Mouse (Mus musculus): ENCODE data around the gene Gabrr2. TPM values are rescaled to one million over a fixed set of nuclear protein-coding genes. Genes with fewer than 3 reads are reported as not detected.
"Not testable (repeated sequence)": the region's sequence is repeated elsewhere in the genome, so short reads cannot be mapped to it uniquely, and the experiment has no call there.

Gene Gabrr2
- polyA plus RNA-seq, 1 experiment from 2014 or later: 0.17 TPM

- not testable (repeated sequence) for H3K9ac ChIP-seq (ENCODE audit: low read length); H3K4me2 ChIP-seq (ENCODE audit: low read depth, low read length); H3K4me3 ChIP-seq (ENCODE audit: low read length); H3K36me3 ChIP-seq (ENCODE audit: control insufficient read depth, insufficient read depth); H3K9me3 ChIP-seq (replicated peaks; ENCODE audit: control insufficient read depth, low read length); H3K27me3 ChIP-seq (ENCODE audit: control insufficient read depth, insufficient read depth, low read length); H3K4me1 ChIP-seq (ENCODE audit: control insufficient read depth, insufficient read depth, low read length); ATAC-seq (replicated peaks; ENCODE audit: extremely low read depth, insufficient read depth, low FRiP score); H3K27ac ChIP-seq (ENCODE audit: low read length)
- WGBS: 2% methylated on average over 3 of the region's 3 CpGs
Measured at GRCm38 (mm10) chr4:33119118-33119517, 56.3 kb downstream of the Gabrr2 start.

DNA sequence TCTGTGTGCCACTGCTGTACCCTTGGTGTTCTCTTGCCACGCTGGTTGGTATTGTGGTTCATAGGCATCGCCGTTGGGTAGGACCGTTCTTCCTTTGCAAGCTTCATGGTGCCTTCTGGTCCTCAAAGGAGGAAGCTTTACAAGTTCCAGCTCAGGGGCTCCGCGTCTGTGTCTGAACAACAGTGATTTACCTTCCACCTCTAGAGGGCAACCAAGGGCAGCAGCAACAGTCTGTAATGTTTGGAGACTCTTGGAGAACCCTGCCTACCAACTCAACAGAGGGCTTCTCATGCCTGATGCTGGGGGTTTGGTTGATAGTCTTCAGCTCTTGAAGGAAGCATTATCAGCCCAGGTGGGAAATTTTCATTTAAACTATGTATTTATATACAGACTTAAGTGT, 61.7 kb downstream of the Gabrr2 start:
- Histone ChIP-seq H3K27me3 (ENCODE audit: control insufficient read depth, insufficient read depth, low read length) (no peaks in the 10 kb centered on the region), H3K4me2 (ENCODE audit: low read depth, low read length) (no peak overlapping the region), H3K9me3 (replicated peaks; ENCODE audit: control insufficient read depth, low read length) (no peaks in the 10 kb centered on the region), H3K36me3 (ENCODE audit: control insufficient read depth, insufficient read depth) (no peaks in the 10 kb centered on the region), H3K4me1 (ENCODE audit: control insufficient read depth, insufficient read depth, low read length) (peaks cover 3% of the 10 kb centered on the region; the same call in 1 of the 2 replicates), H3K9ac (ENCODE audit: low read length) (no peak overlapping the region), H3K27ac (ENCODE audit: low read length) (no peak overlapping the region), H3K4me3 (ENCODE audit: low read length) (no peak overlapping the region)
- no peak; the same call in 1 of the 2 replicates for ATAC-seq (replicated peaks; ENCODE audit: extremely low read depth, insufficient read depth, low FRiP score)
- 72% methylated on average over 6 of the region's 6 CpGs for WGBS

GRCm38 (mm10) chr4:33125409-33126084, 62.7 kb downstream of the Gabrr2 start:
- H3K4me2 ChIP-seq (ENCODE audit: low read depth, low read length): peak overlapping the region; percentile 20; the same call in 1 of the 2 replicates
- H3K4me1 ChIP-seq (ENCODE audit: control insufficient read depth, insufficient read depth, low read length): peaks cover 3% of the 10 kb centered on the region; the same call in 1 of the 2 replicates
- no peaks in the 10 kb centered on the region for H3K36me3 ChIP-seq (ENCODE audit: control insufficient read depth, insufficient read depth)
- no peak overlapping the region for H3K9ac ChIP-seq (ENCODE audit: low read length)
- no peak; the same call in 1 of the 2 replicates for ATAC-seq (replicated peaks; ENCODE audit: extremely low read depth, insufficient read depth, low FRiP score)
- no peaks in the 10 kb centered on the region for H3K27me3 ChIP-seq (ENCODE audit: control insufficient read depth, insufficient read depth, low read length)
- no peaks in the 10 kb centered on the region for H3K9me3 ChIP-seq (replicated peaks; ENCODE audit: control insufficient read depth, low read length)
- H3K27ac ChIP-seq (ENCODE audit: low read length): no peak overlapping the region
- no peak overlapping the region for H3K4me3 ChIP-seq (ENCODE audit: low read length)
- WGBS: 30% methylated on average over 10 of the region's 10 CpGs

GRCm38 (mm10) chr4:33132221-33132620, 69.4 kb downstream of the Gabrr2 start, which contains the start of gene Gabrr1:
Gene Gabrr1, plus strand, starts transcription at chr4:33132521.
- Histone ChIP-seq H3K4me1 (ENCODE audit: control insufficient read depth, insufficient read depth, low read length) (no peaks in the 10 kb centered on the region), H3K4me2 (ENCODE audit: low read depth, low read length) (no peak within 1 kb of the TSS), H3K36me3 (ENCODE audit: control insufficient read depth, insufficient read depth) (no peaks in the 10 kb centered on the region), H3K27me3 (ENCODE audit: control insufficient read depth, insufficient read depth, low read length) (no peaks in the 10 kb centered on the region), H3K27ac (ENCODE audit: low read length) (no peak within 1 kb of the TSS), H3K9me3 (replicated peaks; ENCODE audit: control insufficient read depth, low read length) (no peaks in the 10 kb centered on the region), H3K4me3 (ENCODE audit: low read length) (no peak within 1 kb of the TSS), H3K9ac (ENCODE audit: low read length) (no peak within 1 kb of the TSS)
- WGBS: 65% methylated on average over 11 of the region's 11 CpGs
- no peak for ATAC-seq (replicated peaks; ENCODE audit: extremely low read depth, insufficient read depth, low FRiP score)

Other genes starting within 250 kb of the Gabrr2 start
- 4.7 and 5.6 TPM in 2 replicates for gene Ankrd6, start 112.2 kb upstream of the Gabrr2 start, polyA plus RNA-seq (2015; fragmentation: Nextera tagmentation; extraction: Ambion mirVana)
- gene Rragd, start 80.0 kb upstream of the Gabrr2 start, polyA plus RNA-seq (2015; fragmentation: Nextera tagmentation; extraction: Ambion mirVana): 41.9 and 44.7 TPM in 2 replicates
- 32.9 and 35.3 TPM in 2 replicates for gene Ube2j1, start 31.6 kb upstream of the Gabrr2 start, polyA plus RNA-seq (2015; fragmentation: Nextera tagmentation; extraction: Ambion mirVana)
- gene Gabrr1, start 69.5 kb downstream of the Gabrr2 start, polyA plus RNA-seq (2015; fragmentation: Nextera tagmentation; extraction: Ambion mirVana): 0.09 and 0.12 TPM in 2 replicates
- 2.6 and 2.9 TPM in 2 replicates for gene Pm20d2, start 126.7 kb downstream of the Gabrr2 start, polyA plus RNA-seq (2015; fragmentation: Nextera tagmentation; extraction: Ambion mirVana)
- 1.6 and 2.3 TPM in 2 replicates for gene Srsf12, start 146.0 kb downstream of the Gabrr2 start, polyA plus RNA-seq (2015; fragmentation: Nextera tagmentation; extraction: Ambion mirVana)
- 77.8 and 86.2 TPM in 2 replicates for gene Pnrc1, start 227.2 kb downstream of the Gabrr2 start, polyA plus RNA-seq (2015; fragmentation: Nextera tagmentation; extraction: Ambion mirVana)
- gene Rngtt, start 247.3 kb downstream of the Gabrr2 start, polyA plus RNA-seq (2015; fragmentation: Nextera tagmentation; extraction: Ambion mirVana): 15.1 and 16.4 TPM in 2 replicates